Mouse (Mus musculus) brain, embryonic 14.5 days (tissue): ENCODE measurements at regions not wholly inside any gene's neighbourhood (a gene's known extent, or its start where the extent isn't known, plus 50 kb on each side); places are given as distances from the start of the nearest gene placed in this dataset.

Experiments used
- DNase-seq: peaks from one replicate; pipeline ENCODE4 v3.0.0-alpha.2; 2011; ENCODE audit warnings: low read depth
- CTCF ChIP-seq: fragments of 200-500 bp; IDR thresholded peaks from 2 replicates; pipeline ENCODE4 v1.5.1; 2012; ENCODE audit warnings: inconsistent platforms, mild to moderate bottlenecking, moderate library complexity, borderline replicate concordance; ENCODE audit not compliant: insufficient read depth, insufficient read length; ENCODE audit errors: extremely low read depth
- POLR2A ChIP-seq: fragments of 200-500 bp; IDR thresholded peaks from 2 replicates; pipeline ENCODE4 v1.6.1; 2012; ENCODE audit warnings: mild to moderate bottlenecking, inconsistent platforms, borderline replicate concordance; ENCODE audit not compliant: poor library complexity, insufficient read depth, insufficient read length, severe bottlenecking; ENCODE audit errors: extremely low read depth

GRCm38 (mm10) chr1:128914811-128915210 lies 322.7 kb upstream of the Cxcr4 start:
- DNase-seq: no peak
- TF ChIP-seq CTCF (no peak), POLR2A (no peak)

- TF ChIP-seq CTCF (no peak), POLR2A (no peak)
- DNase-seq: peak; percentile 7
These were observed 320.4 kb upstream of the Cxcr4 start for GRCm38 (mm10) chr1:128912532-128912931.

GRCm38 (mm10) chr1:128907566-128907965 lies 315.5 kb upstream of the Cxcr4 start:
- no peak for TF ChIP-seq CTCF
- no peak for TF ChIP-seq POLR2A
- DNase-seq: peak; percentile 24

GRCm38 (mm10) chr1:128898025-128898424 lies 305.9 kb upstream of the Cxcr4 start:
- peak; percentile 27 for DNase-seq
- TF ChIP-seq CTCF (no peak), POLR2A (no peak)

GRCm38 (mm10) chr1:128894546-128894945 lies 302.5 kb upstream of the Cxcr4 start:
- DNase-seq: no peak
- TF ChIP-seq CTCF (no peak), POLR2A (no peak)

GRCm38 (mm10) chr1:128878291-128878690 lies 286.2 kb upstream of the Cxcr4 start:
- TF ChIP-seq POLR2A (no peak), CTCF (no peak)

GRCm38 (mm10) chr1:128875289-128875688 lies 283.2 kb upstream of the Cxcr4 start:
- TF ChIP-seq POLR2A (no peak), CTCF (peak; percentile 82; the same call in 1 of the 2 replicates)
- peak; percentile 81 for DNase-seq

More at GRCm38 (mm10) chr1:128878291-128878690, 286.2 kb upstream of the Cxcr4 start:
- DNase-seq: no peak

GRCm38 (mm10) chr1:128874190-128874589 lies 282.1 kb upstream of the Cxcr4 start:
- no peak for DNase-seq
- TF ChIP-seq CTCF: no peak
- no peak for TF ChIP-seq POLR2A

GRCm38 (mm10) chr1:128868761-128869160 lies 276.7 kb upstream of the Cxcr4 start:
- no peak for DNase-seq
- no peak for TF ChIP-seq POLR2A
- no peak for TF ChIP-seq CTCF

GRCm38 (mm10) chr1:128860537-128860936 lies 268.4 kb upstream of the Cxcr4 start:
- TF ChIP-seq CTCF (no peak), POLR2A (no peak)
- DNase-seq: no peak

- DNase-seq: peak; percentile 67
- TF ChIP-seq POLR2A: no peak
- TF ChIP-seq CTCF: no peak
These were observed 268.0 kb upstream of the Cxcr4 start for GRCm38 (mm10) chr1:128860094-128860493.

- no peak for DNase-seq
- TF ChIP-seq POLR2A (no peak), CTCF (no peak)
These were observed 266.6 kb upstream of the Cxcr4 start for GRCm38 (mm10) chr1:128858661-128859060.

GRCm38 (mm10) chr1:128856933-128857332 lies 264.8 kb upstream of the Cxcr4 start:
- DNase-seq: peak; percentile 70
- no peak for TF ChIP-seq CTCF
- TF ChIP-seq POLR2A: no peak

GRCm38 (mm10) chr1:128854649-128855048 lies 262.6 kb upstream of the Cxcr4 start:
- DNase-seq: no peak
- TF ChIP-seq CTCF (no peak), POLR2A (no peak)
